Comparison of ENCODE assay signal across 8 mouse cellular contexts in genomic region chr11:96875745-96876144, GRCm38 (mm10). TPM values are rescaled to one million over a fixed set of nuclear protein-coding genes. Genes with fewer than 3 reads are reported as not detected.
DNase-seq lines count a peak whose midpoint lies in the region; ATAC-seq and TF ChIP-seq lines count a peak whose summit lies in the region.

No protein-coding gene starts in this region.

- no peak for TF ChIP-seq EP300 in liver, embryonic 14.5 days (IDR thresholded peaks at IDR 0.05; ENCODE audit: low read depth)

- H3K27ac ChIP-seq in embryonic facial prominence, embryonic 14.5 days (replicated peaks; ENCODE audit: low read depth, low read length), result peak overlapping the region; percentile 76
- H3K27ac ChIP-seq in heart, embryonic 14.5 days (replicated peaks in 1 of 2; ENCODE audit: control insufficient read depth in 1 of 2, insufficient read depth in 1 of 2, low read depth in 2 of 2, low read length in 2 of 2), result no peak overlapping the region
- no peak overlapping the region for H3K27ac ChIP-seq in liver, embryonic 14.5 days
- H3K27ac ChIP-seq in neural tube, embryonic 11.5 days (ENCODE audit: low read depth, low read length), result peak overlapping the region; percentile 100
- no peak overlapping the region for H3K27ac ChIP-seq in testis, adult 2 months (ENCODE audit: control insufficient read depth, insufficient read depth, low read depth, low read length)

- H3K9me3 ChIP-seq in embryonic facial prominence, embryonic 14.5 days (ENCODE audit: control insufficient read depth, low read length), result no peaks in the 10 kb centered on the region
- no peaks in the 10 kb centered on the region for H3K9me3 ChIP-seq in heart, embryonic 14.5 days (ENCODE audit: control insufficient read depth, low read length)
- no peaks in the 10 kb centered on the region for H3K9me3 ChIP-seq in liver, embryonic 14.5 days (ENCODE audit: control insufficient read depth, low read length)
- H3K9me3 ChIP-seq in neural tube, embryonic 11.5 days (ENCODE audit: control insufficient read depth, low read length), result no peaks in the 10 kb centered on the region

- H3K27me3 ChIP-seq in embryonic facial prominence, embryonic 14.5 days (replicated peaks; ENCODE audit: control insufficient read depth, insufficient read depth, low read length), result 0 out of 2 replicates have a peak, but pooled peaks cover 3% of the 10 kb centered on the region
- H3K27me3 ChIP-seq in heart, embryonic 14.5 days (ENCODE audit: control insufficient read depth, insufficient read depth, low read length), result peaks cover 20% of the 10 kb centered on the region
- peaks cover 38% of the 10 kb centered on the region for H3K27me3 ChIP-seq in liver, embryonic 14.5 days (ENCODE audit: control insufficient read depth, insufficient read depth, low read length)
- no peaks in the 10 kb centered on the region for H3K27me3 ChIP-seq in neural tube, embryonic 11.5 days (ENCODE audit: control insufficient read depth, insufficient read depth, low read length)
- no peaks in the 10 kb centered on the region for H3K27me3 ChIP-seq in testis, adult 2 months (ENCODE audit: control insufficient read depth, insufficient read depth, low read length)

- TF ChIP-seq CTCF in liver, embryonic 14.5 days (IDR thresholded peaks at IDR 0.05; ENCODE audit: low read depth), result no peak
- TF ChIP-seq CTCF in testis, adult 2 months (IDR thresholded peaks at IDR 0.05; ENCODE audit: control insufficient read depth, insufficient read depth, insufficient replicate concordance, low read depth, low read length), result no peak

- peak overlapping the region; percentile 86 for H3K4me2 ChIP-seq in embryonic facial prominence, embryonic 14.5 days (ENCODE audit: low read depth, low read length)
- H3K4me2 ChIP-seq in heart, embryonic 14.5 days (ENCODE audit: low read length), result peak overlapping the region; percentile 83
- H3K4me2 ChIP-seq in liver, embryonic 14.5 days (ENCODE audit: low read depth), result peak overlapping the region; percentile 45
- peak overlapping the region; percentile 38 for H3K4me2 ChIP-seq in neural tube, embryonic 11.5 days (ENCODE audit: low read depth)

- DNase-seq in urinary bladder, postnatal 36 days (ENCODE audit: low spot score in 2 of 2), result peak; percentile 33 to 36
- DNase-seq in urinary bladder, adult 18-20 months (ENCODE audit: low spot score in 2 of 2), result no peak
- DNase-seq in embryonic facial prominence, embryonic 14.5 days (ENCODE audit: low spot score), result peak; percentile 93
- peak; percentile 53 to 77 for DNase-seq in kidney, postnatal 25 days
- DNase-seq in liver, embryonic 14.5 days (ENCODE audit: low read depth in 3 of 3, low spot score in 3 of 3), result no peak
- peak; percentile 98 for DNase-seq in neural tube, embryonic 11.5 days (ENCODE audit: low spot score)

- ATAC-seq in embryonic facial prominence, embryonic 14.5 days (ENCODE audit: low read depth), result peak; percentile 86
- 0 out of 2 replicates have a peak, but pooled peaks have one; percentile 63 for ATAC-seq in heart, embryonic 14.5 days (ENCODE audit: insufficient number of reproducible peaks, insufficient read depth, low FRiP score, low read depth)
- no peak for ATAC-seq in liver, embryonic 14.5 days (ENCODE audit: insufficient read depth)
- ATAC-seq in neural tube, embryonic 11.5 days (ENCODE audit: insufficient read depth, low FRiP score, low TSS enrichment), result peak; percentile 85

- no peak for TF ChIP-seq POLR2A in testis, adult 2 months (IDR thresholded peaks at IDR 0.05; ENCODE audit: control insufficient read depth, low read depth, low read length)

- H3K36me3 ChIP-seq in embryonic facial prominence, embryonic 14.5 days (ENCODE audit: control insufficient read depth, insufficient read depth, low read length), result no peaks in the 10 kb centered on the region
- no peaks in the 10 kb centered on the region for H3K36me3 ChIP-seq in heart, embryonic 14.5 days (ENCODE audit: control insufficient read depth, insufficient read depth, low read length)
- H3K36me3 ChIP-seq in liver, embryonic 14.5 days (replicated peaks; ENCODE audit: control insufficient read depth, insufficient read depth, low read depth), result no peaks in the 10 kb centered on the region
- H3K36me3 ChIP-seq in neural tube, embryonic 11.5 days (ENCODE audit: control insufficient read depth, insufficient read depth, low read length), result no peaks in the 10 kb centered on the region
- no peaks in the 10 kb centered on the region for H3K36me3 ChIP-seq in testis, adult 2 months (ENCODE audit: control insufficient read depth, insufficient read depth, low read length)

- 0% methylated on average over 28 of the region's 35 CpGs for WGBS in embryonic facial prominence, embryonic 14.5 days
- 0% methylated on average over 35 of the region's 35 CpGs for WGBS in heart, embryonic 14.5 days
- WGBS in liver, embryonic 14.5 days (ENCODE audit: insufficient replicate concordance), result under 1% methylated on average over 35 of the region's 35 CpGs
- under 1% methylated on average over 35 of the region's 35 CpGs for WGBS in neural tube, embryonic 11.5 days

- H3K4me1 ChIP-seq in embryonic facial prominence, embryonic 14.5 days (ENCODE audit: control insufficient read depth, insufficient read depth, low read length), result peaks cover 31% of the 10 kb centered on the region
- H3K4me1 ChIP-seq in heart, embryonic 14.5 days (ENCODE audit: control insufficient read depth in 2 of 2, insufficient read depth in 2 of 2, low read length in 2 of 2), result peaks cover 8 to 9% of the 10 kb centered on the region in 2 experiments; a peak in 3 of 4 replicates
- H3K4me1 ChIP-seq in liver, embryonic 14.5 days (replicated peaks; ENCODE audit: control insufficient read depth in 2 of 2, insufficient read depth in 2 of 2, low read length in 1 of 2), result no peaks in the 10 kb centered on the region; a peak in 1 of 4 replicates
- H3K4me1 ChIP-seq in neural tube, embryonic 11.5 days (ENCODE audit: control insufficient read depth, insufficient read depth, low read length), result peaks cover 63% of the 10 kb centered on the region
- peaks cover 29% of the 10 kb centered on the region for H3K4me1 ChIP-seq in testis, adult 2 months (ENCODE audit: control insufficient read depth, insufficient read depth, low read length)

- H3K4me3 ChIP-seq in embryonic facial prominence, embryonic 14.5 days (ENCODE audit: low read depth, low read length), result peak overlapping the region; percentile 38
- H3K4me3 ChIP-seq in heart, embryonic 14.5 days (ENCODE audit: control insufficient read depth in 1 of 2, insufficient read depth in 1 of 2, low read depth in 1 of 2, low read length in 2 of 2), result peak overlapping the region; percentile 38 to 40
- H3K4me3 ChIP-seq in liver, embryonic 14.5 days (ENCODE audit: insufficient read depth in 1 of 2, low read depth in 2 of 2, low read length in 2 of 2), result peak overlapping the region in 1 of 2 experiments; percentile 30; a peak in 1 of 4 replicates
- H3K4me3 ChIP-seq in neural tube, embryonic 11.5 days (ENCODE audit: low read depth, low read length), result no peak overlapping the region; the same call in 1 of the 2 replicates
- H3K4me3 ChIP-seq in testis, adult 2 months (ENCODE audit: control insufficient read depth, low read depth, low read length), result peak overlapping the region; percentile 30

- peak overlapping the region; percentile 50 for H3K9ac ChIP-seq in embryonic facial prominence, embryonic 14.5 days (ENCODE audit: low read depth, low read length)
- H3K9ac ChIP-seq in heart, embryonic 14.5 days (ENCODE audit: low read length), result peak overlapping the region; percentile 44; the same call in 1 of the 2 replicates
- H3K9ac ChIP-seq in liver, embryonic 14.5 days (replicated peaks), result no peak overlapping the region
- H3K9ac ChIP-seq in neural tube, embryonic 11.5 days (ENCODE audit: low read length), result peak overlapping the region; percentile 57; the same call in 1 of the 2 replicates

RNA-seq across cellular contexts. Expression of gene Copz2, which starts 26.1 kb away (rescaled TPM):
- polyA plus RNA-seq in embryonic facial prominence, embryonic 14.5 days (2014; fragmentation: Nextera tagmentation; extraction: Ambion mirVana), result 228 and 237 TPM in 2 replicates
- polyA plus RNA-seq in heart, embryonic 14.5 days (2014; fragmentation: Nextera tagmentation; extraction: Ambion mirVana), result 134 and 141 TPM in 2 replicates
- polyA plus RNA-seq in liver, embryonic 14.5 days (2012; rRNA removed), result 7.9 and 8.7 TPM in 2 replicates
- polyA plus RNA-seq in liver, embryonic 14.5 days (2014; fragmentation: Nextera tagmentation; extraction: Ambion mirVana), result 18.6 and 18.8 TPM in 2 replicates
- 44.8 and 46.5 TPM in 2 replicates for polyA plus RNA-seq in neural tube, embryonic 11.5 days (2014; fragmentation: Nextera tagmentation; extraction: Ambion mirVana)
- 5.3 and 6.7 TPM in 2 replicates for polyA plus RNA-seq in testis, adult 2 months (2012; rRNA removed)

RNA-seq across cellular contexts. Expression of gene Cdk5rap3, which starts 40.6 kb away (rescaled TPM):
- polyA plus RNA-seq in embryonic facial prominence, embryonic 14.5 days (2014; fragmentation: Nextera tagmentation; extraction: Ambion mirVana), result 65.5 and 83.4 TPM in 2 replicates
- 44.7 and 50.9 TPM in 2 replicates for polyA plus RNA-seq in heart, embryonic 14.5 days (2014; fragmentation: Nextera tagmentation; extraction: Ambion mirVana)
- 14.2 and 20.1 TPM in 2 replicates for polyA plus RNA-seq in liver, embryonic 14.5 days (2012; rRNA removed)
- 34.1 and 36.4 TPM in 2 replicates for polyA plus RNA-seq in liver, embryonic 14.5 days (2014; fragmentation: Nextera tagmentation; extraction: Ambion mirVana)
- 92.7 and 93.1 TPM in 2 replicates for polyA plus RNA-seq in neural tube, embryonic 11.5 days (2014; fragmentation: Nextera tagmentation; extraction: Ambion mirVana)
- polyA plus RNA-seq in testis, adult 2 months (2012; rRNA removed), result 75.0 and 77.8 TPM in 2 replicates

RNA-seq across cellular contexts. Expression of gene Nfe2l1, which starts 46.0 kb away (rescaled TPM):
- 54.6 and 56.0 TPM in 2 replicates for polyA plus RNA-seq in embryonic facial prominence, embryonic 14.5 days (2014; fragmentation: Nextera tagmentation; extraction: Ambion mirVana)
- 49.7 and 55.1 TPM in 2 replicates for polyA plus RNA-seq in heart, embryonic 14.5 days (2014; fragmentation: Nextera tagmentation; extraction: Ambion mirVana)
- 14.4 and 15.2 TPM in 2 replicates for polyA plus RNA-seq in liver, embryonic 14.5 days (2012; rRNA removed)
- 9.6 and 10.1 TPM in 2 replicates for polyA plus RNA-seq in liver, embryonic 14.5 days (2014; fragmentation: Nextera tagmentation; extraction: Ambion mirVana)
- 45.4 and 46.8 TPM in 2 replicates for polyA plus RNA-seq in neural tube, embryonic 11.5 days (2014; fragmentation: Nextera tagmentation; extraction: Ambion mirVana)
- 46.7 and 59.1 TPM in 2 replicates for polyA plus RNA-seq in testis, adult 2 months (2012; rRNA removed)

RNA-seq across cellular contexts. Expression of gene Prr15l, which starts 52.2 kb away (rescaled TPM):
- polyA plus RNA-seq in embryonic facial prominence, embryonic 14.5 days (2014; fragmentation: Nextera tagmentation; extraction: Ambion mirVana), result 3.1 and 4.7 TPM in 2 replicates
- 0.53 and 0.54 TPM in 2 replicates for polyA plus RNA-seq in heart, embryonic 14.5 days (2014; fragmentation: Nextera tagmentation; extraction: Ambion mirVana)
- polyA plus RNA-seq in liver, embryonic 14.5 days (2012; rRNA removed), result 2.8 and 3.3 TPM in 2 replicates
- polyA plus RNA-seq in liver, embryonic 14.5 days (2014; fragmentation: Nextera tagmentation; extraction: Ambion mirVana), result 4.9 and 8.5 TPM in 2 replicates
- 0.57 and 0.78 TPM in 2 replicates for polyA plus RNA-seq in neural tube, embryonic 11.5 days (2014; fragmentation: Nextera tagmentation; extraction: Ambion mirVana)
- polyA plus RNA-seq in testis, adult 2 months (2012; rRNA removed), result 2.1 and 4.0 TPM in 2 replicates

Comparison
In these comparisons a context has a peak if more than half of its experiments do, and no peak if none do; other contexts are left out.
1. DNase-seq: peak in urinary bladder, postnatal 36 days (2 of 2), embryonic facial prominence, embryonic 14.5 days (single experiment), kidney, postnatal 25 days (2 of 2) and neural tube, embryonic 11.5 days (single experiment); none in urinary bladder, adult 18-20 months (0 of 2) and liver, embryonic 14.5 days (0 of 3).
2. H3K27ac ChIP-seq: peak in embryonic facial prominence, embryonic 14.5 days (single experiment) and neural tube, embryonic 11.5 days (single experiment); none in heart, embryonic 14.5 days (0 of 2), liver, embryonic 14.5 days (single experiment) and testis, adult 2 months (single experiment).
3. Peak in every context shown above with its lines, with median percentiles within 50 percentile points of each other: H3K4me2 ChIP-seq.